Mouse (Mus musculus) lung, postnatal 0 days (tissue): Measurements from ENCODE around the gene Ppil1.

Experiments
- CTCF ChIP-seq: IDR thresholded peaks from 2 replicates; pipeline ENCODE4 v1.5.1; 2016; ENCODE audit warnings: antibody characterized with exemption, mild to moderate bottlenecking
- EP300 ChIP-seq: IDR thresholded peaks from 2 replicates; pipeline ENCODE4 v1.6.1; 2016; ENCODE audit warnings: antibody characterized with exemption, mild to moderate bottlenecking, control low read depth

GRCm38 (mm10) chr17:29216078-29216477 lies 47.9 kb downstream of the Ppil1 start:
- TF ChIP-seq CTCF (no peak), EP300 (no peak)
